Mouse (Mus musculus) thymus, postnatal 0 days (tissue): ENCODE data around the gene Skil. TPM values are rescaled to one million over a fixed set of nuclear protein-coding genes. Genes with fewer than 3 reads are reported as not detected.

Experiments
- polyA plus RNA-seq: library from polyadenylated mRNA; unstranded; fragments of >200 nt; fragmentation: Nextera tagmentation; extraction: Ambion mirVana; gene quantifications from 2 replicates; pipeline ENCODE4 v1.2.1, GENCODE M21; 2015

Skil gene
- polyA plus RNA-seq, 1 experiment from 2014 or later = 17.0 TPM

Other genes with a start within 250 kb of the Skil start
- gene Gpr160, start 239.1 kb upstream of the Skil start, polyA plus RNA-seq = 6.6 and 7.5 TPM in 2 replicates
- gene Phc3, start 125.6 kb upstream of the Skil start, polyA plus RNA-seq = 4.0 and 5.3 TPM in 2 replicates
- gene Prkci, start 99.3 kb upstream of the Skil start, polyA plus RNA-seq = 15.0 and 15.9 TPM in 2 replicates
- 0.21 and 0.55 TPM in 2 replicates for gene Cldn11, start 54.9 kb downstream of the Skil start, polyA plus RNA-seq
- gene Slc7a14, start 215.3 kb downstream of the Skil start, polyA plus RNA-seq = 0.01 and 0.04 TPM in 2 replicates